Mouse (Mus musculus) embryonic fibroblast, embryonic 13.5 days (primary cell): Measurements from ENCODE around the gene Ccdc63.

Source experiments
- CTCF ChIP-seq: IDR thresholded peaks from 2 replicates; pipeline ENCODE4 v1.5.1; 2011; ENCODE audit warnings: mild to moderate bottlenecking, control low read depth, low read length, moderate library complexity, borderline replicate concordance; ENCODE audit not compliant: insufficient read depth
- POLR2A ChIP-seq: IDR thresholded peaks from 2 replicates; pipeline ENCODE4 v1.6.1; 2011; ENCODE audit warnings: low read depth, mild to moderate bottlenecking, control low read depth, low read length, moderate library complexity

- TF ChIP-seq CTCF, result peak; percentile 57
- no peak for TF ChIP-seq POLR2A
Observed at GRCm38 (mm10) chr5:122079796-122080195, 60.8 kb downstream of the Ccdc63 start.
